Mouse (Mus musculus): Measurements from ENCODE around the gene C2cd5.
"Not testable (repeated sequence)": the region's sequence is repeated elsewhere in the genome, so short reads cannot be mapped to it uniquely, and the experiment has no call there.

Gene C2cd5

DNA sequence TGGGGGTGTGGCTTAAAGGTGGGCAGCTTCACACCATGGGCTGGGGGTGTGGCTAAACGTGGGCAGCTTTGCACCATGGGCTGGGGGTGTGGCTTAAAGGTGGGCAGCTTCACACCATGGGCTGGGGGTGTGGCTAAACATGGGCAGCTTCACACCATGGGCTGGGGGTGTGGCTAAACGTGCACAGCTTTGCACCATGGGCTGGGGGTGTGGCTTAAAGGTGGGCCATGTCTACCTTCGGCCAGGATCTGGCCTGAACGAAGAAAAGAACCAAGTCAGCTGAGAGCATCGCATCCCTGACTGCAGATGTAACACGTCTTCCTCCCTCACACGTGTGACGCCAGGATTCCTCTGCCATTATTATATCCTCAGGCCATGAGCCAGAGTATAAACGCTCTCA, 94.7 kb downstream of the C2cd5 start:
- not testable (repeated sequence) for DNase-seq

DNA sequence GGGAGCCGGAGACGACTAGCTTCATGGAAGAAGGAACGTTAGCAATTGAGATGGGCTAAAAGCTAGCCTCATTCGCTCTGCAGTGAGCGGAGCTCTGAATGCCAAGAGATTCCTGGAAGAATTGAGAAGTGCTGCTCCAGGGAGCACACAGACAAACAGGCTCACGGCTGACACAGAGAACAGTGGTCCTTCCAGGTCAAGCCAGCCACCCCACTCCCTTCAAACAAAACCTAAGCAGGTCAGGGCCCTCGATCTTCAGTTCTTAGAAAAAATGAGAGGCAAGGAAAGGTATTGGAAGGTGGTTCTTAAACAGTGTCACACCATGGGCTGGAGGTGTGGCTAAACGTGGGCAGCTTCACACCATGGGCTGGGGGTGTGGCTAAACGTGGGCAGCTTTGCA, 95.1 kb downstream of the C2cd5 start:
- DNase-seq = no peak

DNA sequence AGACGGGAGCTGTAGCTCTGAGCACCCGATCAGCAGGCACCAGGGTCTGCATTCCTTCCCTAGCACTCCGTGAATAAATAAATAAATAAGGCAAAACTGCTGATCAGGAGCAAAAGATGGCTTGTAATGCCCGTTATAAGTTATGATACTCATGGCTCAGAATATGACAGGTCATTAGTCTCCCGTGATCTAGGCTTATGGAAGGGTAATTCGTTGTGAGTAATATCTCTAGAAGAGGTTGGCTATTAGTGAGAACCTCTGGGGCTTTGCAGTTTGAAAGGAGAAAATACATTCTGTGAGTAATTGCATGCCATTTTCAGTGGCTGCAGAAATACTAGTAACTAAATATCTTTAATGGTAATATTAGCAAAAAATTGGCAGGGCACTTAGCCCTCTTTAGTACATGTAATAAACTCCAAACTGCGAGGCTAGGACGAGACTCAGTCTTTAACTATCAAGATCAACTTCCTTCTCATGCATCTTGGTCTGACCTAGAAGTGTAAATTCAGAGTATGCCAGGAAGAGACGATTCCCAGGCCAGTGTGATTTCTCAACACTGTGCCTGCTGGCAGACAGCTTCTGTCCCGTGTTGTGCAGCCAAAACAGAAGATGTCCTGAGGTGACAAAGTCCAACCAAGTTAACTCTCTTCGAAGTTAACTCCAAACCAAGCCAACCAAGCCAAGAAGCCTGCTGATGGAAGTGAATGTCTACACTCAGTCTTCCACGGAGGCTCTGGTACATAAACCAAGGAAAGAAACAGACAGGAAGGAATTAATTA, 101.5 kb downstream of the C2cd5 start:
- no peak for DNase-seq

DNA sequence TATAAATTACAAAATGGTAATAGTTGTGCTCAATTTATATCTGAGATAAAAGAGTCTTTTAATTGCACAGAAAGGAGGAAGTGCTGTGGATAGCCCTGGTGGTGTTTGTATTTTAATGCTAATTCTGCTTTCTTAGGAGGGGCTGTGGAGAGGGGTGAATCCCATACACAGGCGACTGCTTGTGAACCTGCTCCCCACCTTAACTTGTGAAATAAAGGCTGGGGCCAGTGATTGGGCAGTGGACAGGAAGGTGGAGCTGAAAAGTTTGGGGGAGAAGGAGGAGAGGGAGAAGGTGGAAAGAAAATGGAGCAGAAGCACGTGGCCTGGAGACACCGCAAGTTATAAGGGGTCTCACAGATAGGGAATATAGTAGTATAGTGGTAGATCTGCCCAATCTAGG, 103.1 kb downstream of the C2cd5 start:
- no peak for DNase-seq

DNA sequence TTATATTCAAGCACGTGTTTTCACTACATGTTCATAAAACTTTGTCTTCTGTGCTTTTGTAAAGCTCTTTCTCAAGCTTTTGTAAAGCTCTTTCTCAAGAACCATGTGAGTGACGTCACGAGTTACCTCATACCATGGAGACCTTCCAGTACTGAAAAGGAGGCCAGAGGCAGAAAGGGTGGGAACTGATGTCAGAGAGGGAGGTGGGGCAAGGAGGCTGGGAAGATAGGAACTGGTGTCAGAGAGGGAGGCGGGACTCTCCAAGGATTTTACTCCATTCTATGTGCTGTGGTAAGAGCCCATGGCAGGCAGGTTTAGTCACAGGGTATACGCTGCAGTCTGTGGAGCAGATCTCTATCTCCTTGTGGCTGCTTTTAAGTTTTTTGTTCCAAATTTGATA, 104.4 kb downstream of the C2cd5 start:
- no peak for DNase-seq

DNA sequence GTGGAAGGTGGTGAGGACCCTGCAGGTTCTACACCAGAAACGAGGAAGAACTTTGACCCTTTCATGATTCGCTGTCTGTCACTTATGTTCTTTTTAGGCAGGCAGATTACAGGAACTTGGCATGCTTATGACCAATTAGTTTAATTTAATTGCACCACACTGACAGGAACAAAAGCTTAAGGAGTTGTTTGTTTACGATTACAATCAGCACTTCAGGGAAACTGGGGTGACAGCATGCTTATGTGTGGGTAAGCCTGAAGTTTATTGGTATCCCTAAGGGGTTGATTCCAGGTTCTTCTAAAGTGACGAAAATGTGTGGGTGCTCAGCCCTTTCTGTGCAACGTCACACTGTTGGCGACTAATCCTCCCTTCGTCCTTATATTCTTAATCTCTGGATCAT, 105.1 kb downstream of the C2cd5 start:
- DNase-seq = no peak

DNA sequence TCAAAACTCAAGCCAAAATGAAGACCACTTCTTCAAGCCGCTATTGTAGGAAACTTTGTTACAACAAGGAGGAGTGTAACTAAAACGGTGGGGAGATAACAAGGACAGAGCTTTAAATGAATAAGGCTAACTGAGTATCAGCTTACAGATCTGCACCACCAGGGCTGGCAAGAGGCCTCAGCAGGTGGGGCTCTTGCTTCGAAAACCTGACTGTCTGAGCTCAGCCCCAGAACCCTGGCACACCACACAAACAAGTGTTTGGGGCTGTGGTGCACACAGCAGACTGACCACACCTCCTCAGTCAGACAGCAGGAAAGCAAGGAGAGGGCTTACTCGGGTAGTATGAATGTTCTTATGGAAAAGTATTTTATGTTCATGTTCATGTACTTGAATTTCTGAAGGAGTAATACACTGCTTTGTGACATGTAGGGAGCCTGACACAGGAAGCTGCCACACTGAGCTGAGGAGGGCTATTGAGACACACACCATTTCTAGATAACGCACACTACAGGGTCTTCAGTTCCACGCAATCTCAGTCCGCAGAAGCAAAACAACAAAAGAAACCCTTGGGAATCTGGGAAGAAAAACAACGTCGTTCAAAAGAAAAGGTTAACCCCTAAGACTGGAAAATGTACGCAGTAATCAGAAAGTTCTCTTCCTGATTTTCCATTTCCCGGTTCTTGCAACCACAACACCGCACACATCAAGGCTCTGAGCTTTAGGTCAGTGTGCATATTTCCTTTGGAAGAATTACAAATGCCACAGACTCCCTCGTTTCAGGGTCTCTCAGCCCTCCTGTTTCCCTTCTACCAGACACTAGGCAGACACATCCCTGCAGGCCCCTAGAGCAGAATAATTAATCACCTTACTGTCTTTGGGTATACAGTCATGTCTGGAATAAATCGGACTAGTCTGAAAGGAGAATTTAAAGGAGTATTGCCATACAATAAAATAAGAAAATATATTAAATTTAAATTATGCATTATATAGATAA, 105.9 kb downstream of the C2cd5 start:
- DNase-seq = no peak

DNA sequence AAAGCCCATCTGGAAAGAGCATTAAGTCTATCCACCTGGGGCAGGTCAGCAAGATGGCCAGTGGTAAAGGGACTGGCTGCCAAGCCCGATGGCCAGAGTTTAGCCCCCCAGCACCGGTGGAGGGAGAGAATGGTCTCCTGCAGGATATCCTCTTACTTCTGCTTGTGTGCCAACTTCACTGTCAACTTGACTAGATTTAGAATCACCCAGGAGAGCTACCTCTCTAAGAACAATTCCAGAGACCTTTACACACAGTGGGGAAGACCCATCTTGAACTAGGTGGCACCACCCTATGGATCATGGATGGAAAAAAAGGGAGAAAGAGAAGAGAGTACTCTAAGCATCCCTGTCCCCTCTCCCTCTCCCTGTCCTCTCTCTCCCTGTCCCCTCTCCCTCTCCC, 107.0 kb downstream of the C2cd5 start:
- DNase-seq = no peak

DNA sequence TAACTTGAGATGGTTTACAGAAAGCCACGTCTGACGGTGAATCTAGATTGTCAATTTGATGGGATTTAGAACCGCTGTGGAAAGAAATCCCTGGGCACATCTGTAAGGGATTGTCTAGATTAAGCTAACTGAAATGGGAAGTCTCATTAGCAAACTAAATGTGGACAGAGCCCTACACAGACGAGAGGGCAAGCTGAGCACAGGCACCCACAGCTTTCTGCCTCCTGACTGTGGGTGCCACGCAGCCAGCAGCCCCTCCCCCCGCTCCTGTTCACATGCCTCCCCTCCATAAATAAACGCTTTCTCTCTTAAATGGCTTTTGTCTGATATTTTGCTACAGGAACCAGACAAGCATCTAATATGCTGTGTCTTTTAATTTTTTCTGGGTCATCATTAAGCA, 107.8 kb downstream of the C2cd5 start:
- no peak for DNase-seq

DNA sequence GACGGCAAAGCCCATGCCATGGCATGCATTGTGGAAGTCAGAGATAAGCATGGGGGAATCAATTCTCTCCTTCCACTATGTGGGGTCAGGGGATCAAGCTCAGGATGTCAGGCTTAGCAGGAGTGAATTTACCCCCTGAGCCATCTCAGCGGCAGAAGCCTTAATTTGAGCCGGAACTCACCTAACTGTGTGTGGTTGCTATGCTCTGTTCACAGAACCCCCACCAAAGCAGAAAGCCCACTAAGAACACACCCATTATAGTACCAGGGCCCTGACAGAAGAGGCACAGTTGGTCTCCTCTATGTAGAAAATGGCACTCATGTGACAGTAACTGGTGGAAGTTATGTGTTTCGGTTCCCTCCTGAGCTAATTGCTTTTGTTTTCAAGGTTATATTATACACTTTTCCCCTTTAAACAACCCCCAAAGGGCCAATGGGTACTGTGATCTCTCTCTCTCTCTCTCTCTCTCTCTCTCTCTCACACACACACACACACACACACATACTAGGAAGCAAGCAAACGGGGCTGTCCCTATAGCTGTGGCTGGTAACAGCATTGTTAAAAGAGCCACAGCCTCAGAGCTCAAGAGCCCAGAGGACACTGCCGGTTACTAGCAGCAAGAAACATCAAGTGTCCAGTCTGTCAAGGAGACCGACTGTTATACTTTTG, 108.4 kb downstream of the C2cd5 start:
- no peak for DNase-seq

DNA sequence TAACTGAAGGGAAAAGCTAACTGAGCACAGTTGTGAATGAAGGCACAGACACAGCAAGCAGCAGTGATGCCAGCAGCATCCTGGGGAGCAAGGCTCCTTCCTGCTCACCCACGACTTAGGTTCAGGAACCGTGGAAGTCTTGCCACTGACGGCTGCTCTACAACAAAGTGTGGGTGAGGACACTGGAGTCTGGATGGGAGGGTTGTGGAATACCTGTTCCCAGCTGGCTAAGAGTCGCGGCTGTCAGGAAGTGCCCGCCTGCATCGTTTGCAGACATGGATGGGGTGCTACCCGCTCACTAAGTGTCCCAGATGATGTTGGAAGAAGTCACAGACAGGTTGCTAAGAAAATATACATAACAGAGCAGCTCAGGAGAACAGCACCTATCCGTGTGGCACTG, 109.4 kb downstream of the C2cd5 start:
- DNase-seq = no peak

DNA sequence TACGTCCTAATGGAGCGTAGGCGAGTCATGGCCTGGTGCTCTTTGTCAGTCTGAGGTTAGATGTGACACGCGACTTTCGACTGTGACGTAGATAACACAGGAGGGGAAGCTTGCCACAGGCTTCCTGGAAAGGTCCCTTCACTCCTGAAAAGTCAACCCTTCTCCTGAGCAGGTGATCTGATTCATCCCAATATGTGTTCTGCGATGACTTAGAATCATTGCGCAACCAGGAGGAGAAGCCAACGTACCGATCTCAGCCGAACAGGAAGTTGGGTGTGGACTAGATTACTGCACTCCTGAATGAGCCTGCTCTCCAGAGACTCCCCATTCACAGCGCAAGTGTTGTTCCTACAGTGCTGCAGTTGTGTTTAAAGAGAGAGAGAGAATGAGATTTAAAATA, 110.4 kb downstream of the C2cd5 start:
- DNase-seq = no peak

DNA sequence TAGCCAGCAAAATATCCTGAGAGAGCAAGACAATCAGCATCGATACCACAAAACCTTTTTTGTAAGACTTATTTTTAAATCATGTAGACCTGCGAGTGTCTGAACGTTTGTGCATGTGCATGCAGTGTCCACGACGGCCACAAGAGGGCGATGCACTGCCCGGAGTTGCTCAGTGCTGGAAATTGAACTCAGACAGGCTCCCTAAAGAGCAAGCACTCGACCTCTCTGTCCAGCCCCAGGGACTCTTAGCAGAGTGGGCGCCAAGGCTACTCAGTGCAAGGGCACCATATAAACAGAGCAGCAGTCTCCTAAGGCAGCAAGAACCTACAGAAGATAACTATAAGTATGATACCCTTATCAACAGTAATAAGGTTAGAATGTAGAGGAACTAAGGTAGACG, 111.2 kb downstream of the C2cd5 start:
- peak; percentile 36 for DNase-seq

DNA sequence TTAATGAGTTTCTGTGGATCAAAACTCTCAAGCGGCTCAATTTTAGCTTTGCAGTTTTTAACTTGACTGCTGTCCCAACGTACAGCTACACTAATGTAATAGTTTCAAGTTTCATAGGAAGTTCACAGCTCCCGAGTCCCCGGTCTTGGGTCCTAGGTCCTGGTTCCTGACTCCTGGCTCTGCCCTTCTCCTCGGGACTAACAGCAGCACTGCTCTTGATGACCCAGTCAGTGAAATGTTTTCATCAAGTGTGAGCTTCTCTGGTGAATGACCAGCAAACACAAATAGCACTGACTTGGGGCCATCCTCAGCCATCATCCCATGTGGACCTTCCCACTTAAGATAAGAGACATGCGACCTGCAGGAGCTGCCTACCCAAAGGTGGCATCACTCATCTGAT, 111.7 kb downstream of the C2cd5 start:
- DNase-seq = no peak

DNA sequence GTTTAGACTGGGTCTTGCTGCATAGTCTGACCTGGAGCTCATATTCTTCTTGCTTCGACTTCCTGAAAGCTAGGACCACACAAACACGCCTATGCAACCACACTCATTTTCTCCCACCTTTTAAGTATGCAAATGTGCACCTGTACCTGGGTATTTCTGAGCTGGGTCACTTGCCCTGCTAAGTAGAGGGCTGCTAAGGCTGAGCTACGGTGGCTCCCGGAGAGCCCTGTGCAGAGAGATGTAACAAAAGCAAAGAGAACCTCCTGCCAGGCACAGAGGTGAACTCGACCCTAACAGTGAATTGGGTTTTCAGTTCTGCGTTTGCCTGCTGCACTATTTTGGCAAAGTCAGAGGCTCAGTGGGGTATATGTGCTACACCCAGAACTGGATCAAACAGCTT, 112.3 kb downstream of the C2cd5 start:
- DNase-seq = no peak

DNA sequence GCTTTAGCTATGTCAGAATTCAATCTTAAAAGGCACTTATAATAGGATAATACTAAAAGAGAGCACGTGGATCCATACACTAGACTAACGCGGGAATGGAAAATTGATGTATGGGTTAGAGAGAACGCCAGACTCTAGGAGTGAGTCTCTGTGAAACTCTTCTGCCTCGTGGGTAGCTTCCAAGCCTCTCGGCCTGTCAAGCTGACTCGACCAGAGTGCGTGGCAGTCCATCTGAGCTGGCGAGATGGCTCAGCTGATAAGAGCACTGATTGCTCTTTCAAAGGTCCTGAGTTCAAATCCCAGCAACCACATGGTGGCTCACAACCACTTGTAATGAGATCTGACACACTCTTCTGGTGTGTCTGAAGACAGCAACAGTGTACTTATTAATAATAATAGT, 113.2 kb downstream of the C2cd5 start:
- DNase-seq = not testable (repeated sequence)

DNA sequence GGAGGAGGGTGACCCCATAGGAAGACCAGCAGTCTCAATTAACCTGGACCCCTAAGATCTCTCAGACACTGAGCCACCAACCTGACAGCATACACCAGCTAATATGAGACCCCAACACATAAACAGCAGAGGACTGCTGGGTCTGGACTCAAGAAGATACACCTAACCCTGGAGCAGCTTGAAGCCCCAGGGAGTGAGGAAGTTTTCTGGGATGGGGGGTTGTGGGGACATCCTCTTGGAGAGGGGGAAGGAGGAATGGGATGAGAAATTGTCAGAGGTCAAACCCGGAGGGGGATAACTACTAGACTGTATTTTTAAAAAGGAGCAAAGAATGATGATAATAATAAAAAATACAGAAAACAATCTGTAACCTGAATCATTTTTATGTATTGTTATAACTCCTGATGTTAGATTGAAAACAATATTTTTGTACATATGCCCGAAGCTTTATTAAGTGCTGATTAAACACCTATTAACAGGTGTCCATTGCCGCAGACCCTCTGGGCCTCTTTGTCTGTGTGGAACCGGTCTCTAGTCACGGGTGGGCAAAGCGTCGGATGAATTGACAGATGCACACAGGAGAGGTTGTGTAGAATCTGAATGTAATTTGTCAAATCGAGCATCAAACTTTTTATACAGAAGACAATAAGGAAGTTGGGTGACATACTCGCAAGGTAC, 114.2 kb downstream of the C2cd5 start:
- not testable (repeated sequence) for DNase-seq

DNA sequence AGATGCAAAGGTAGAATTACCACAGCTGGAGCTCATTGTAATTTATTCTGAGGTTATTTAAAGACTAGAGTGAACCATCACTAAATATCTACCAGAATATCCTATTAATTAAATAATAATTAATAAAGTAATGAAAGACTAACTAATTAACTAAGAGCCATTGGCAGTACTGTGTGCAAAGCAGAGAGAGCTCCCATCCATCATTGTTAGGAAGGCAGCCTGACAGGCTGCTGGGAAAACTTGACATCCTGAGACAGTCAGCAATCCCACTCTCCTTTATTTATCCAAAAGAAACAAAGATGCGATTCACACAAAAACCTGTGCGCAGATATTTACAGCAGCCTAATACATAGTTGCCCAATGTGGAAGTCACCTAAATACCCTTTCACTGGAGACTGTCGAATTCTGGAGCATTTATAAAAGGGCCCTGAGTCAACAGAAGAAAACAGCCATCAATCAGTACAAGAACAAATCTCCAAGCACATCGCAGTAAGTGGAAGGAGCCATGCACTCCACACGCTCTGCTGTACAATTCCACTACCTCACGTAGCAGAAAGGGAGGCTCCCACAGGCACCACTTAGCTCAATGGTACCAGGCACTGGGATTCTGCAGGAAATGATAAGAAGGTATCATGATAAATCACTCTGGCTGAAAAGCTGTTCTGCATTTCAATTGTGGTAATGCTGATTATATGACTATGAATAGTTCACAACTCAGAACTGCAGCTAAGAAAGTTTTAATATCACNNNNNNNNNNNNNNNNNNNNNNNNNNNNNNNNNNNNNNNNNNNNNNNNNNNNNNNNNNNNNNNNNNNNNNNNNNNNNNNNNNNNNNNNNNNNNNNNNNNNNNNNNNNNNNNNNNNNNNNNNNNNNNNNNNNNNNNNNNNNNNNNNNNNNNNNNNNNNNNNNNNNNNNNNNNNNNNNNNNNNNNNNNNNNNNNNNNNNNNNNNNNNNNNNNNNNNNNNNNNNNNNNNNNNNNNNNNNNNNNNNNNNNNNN, 120.0 kb downstream of the C2cd5 start:
- DNase-seq = no peak

DNA sequence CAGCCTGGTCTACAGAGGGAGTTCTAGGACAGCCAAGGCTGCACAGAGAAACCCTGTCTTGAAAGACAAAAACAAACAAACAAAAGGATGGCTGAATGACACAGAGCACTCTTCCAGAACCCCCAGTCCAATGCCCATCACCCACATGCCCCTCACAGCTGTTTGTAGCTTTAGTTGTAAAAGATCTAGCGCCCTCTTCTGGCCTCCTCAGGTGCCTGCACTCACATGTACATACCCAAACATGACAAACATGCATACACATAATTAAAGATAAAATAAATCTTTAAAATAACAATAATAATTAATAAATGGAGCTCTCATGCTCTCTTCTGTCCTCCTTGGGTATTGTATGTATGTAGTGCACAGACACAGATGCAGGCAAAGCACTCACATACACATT, 122.7 kb downstream of the C2cd5 start:
- DNase-seq = no peak

DNA sequence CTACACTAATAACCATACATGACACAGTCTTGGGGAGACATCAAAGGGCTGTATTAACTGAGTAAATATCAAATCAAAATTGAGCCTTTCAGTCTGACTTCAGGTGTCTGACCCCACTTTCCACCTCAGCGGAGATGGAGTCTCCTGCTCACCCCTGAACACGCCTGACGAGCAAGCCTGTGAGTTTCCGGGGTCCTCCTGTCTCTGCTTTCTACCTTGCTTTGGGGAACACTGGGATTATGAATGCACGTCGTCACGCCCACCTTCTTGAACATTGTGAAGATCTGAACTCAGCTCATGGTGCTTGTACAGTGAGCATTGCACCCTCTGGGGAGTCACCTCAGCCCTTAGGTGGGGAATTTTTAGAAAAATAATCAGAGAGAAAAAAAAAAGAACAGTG, 126.7 kb downstream of the C2cd5 start:
- no peak for DNase-seq

DNA sequence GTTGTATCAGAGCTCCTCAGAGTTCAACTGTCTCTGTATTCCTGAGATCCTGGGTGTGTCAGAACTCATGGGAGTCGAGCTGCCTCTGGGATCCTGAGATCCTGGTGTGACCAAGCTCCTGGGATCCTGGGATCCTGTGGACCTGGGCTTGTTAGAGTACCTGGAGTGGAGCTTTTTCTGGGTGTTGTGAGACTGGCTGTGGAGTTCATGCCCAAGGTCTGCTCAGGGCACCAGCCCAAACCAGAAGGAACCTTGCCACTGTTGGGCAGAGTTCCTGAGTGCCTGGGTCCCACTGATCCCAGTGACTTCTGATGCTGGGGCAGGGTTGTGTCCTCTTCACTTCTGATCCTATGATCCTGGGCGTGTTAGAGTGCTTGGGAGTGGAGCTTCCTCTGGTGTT, 127.7 kb downstream of the C2cd5 start:
- no peak for DNase-seq

DNA sequence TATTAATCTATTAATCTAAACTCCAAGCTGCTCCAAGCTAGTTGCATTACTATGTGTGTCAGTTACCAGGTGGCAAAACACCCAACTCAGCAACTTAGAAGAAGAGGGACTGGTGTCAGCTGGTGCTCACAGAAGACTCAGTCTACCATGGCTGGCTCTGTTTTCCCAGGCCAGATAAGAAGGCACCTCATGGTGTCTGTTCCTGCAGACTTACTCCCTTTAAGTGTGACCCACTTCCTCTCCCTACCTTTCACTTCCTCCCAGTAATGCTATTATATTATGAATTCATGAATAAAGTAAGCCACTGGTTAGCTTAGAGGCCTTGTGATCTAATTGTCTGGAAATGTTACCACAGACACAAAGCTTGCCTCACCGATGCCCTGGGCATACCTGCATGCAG, 132.5 kb downstream of the C2cd5 start:
- no peak for DNase-seq
